Mouse (Mus musculus) heart, embryonic 10.5 days (tissue): ENCODE measurements around the gene Arap2. TPM values are rescaled to one million over a fixed set of nuclear protein-coding genes. Genes with fewer than 3 reads are reported as not detected.
A peak's percentile ranks its signal among the peaks of the same experiment; 100 is the strongest.
"Not testable (repeated sequence)": the region's sequence is repeated elsewhere in the genome, so short reads cannot be mapped to it uniquely, and the experiment has no call there.

Experiments used
- DNase-seq: peaks from one replicate; pipeline ENCODE4 v3.0.0-alpha.2; 2017; ENCODE audit warnings: low spot score
- H3K27ac ChIP-seq: fragments of 300-500 bp; sonication (generic); 2 replicates; pipeline ENCODE4 v1.5.1; 2016; ENCODE audit warnings: mild to moderate bottlenecking
- H3K27me3 ChIP-seq: fragments of 300-500 bp; sonication (generic); 2 replicates; pipeline ENCODE4 v1.6.1; 2016; ENCODE audit warnings: mild to moderate bottlenecking; ENCODE audit not compliant: poor library complexity, insufficient read depth, severe bottlenecking
- H3K36me3 ChIP-seq: fragments of 300-500 bp; sonication (generic); 2 replicates; pipeline ENCODE4 v1.6.1; 2016; ENCODE audit warnings: mild to moderate bottlenecking, moderate library complexity
- H3K4me1 ChIP-seq: fragments of 300-500 bp; sonication (generic); 2 replicates; pipeline ENCODE4 v1.6.1; 2016; ENCODE audit warnings: mild to moderate bottlenecking
- H3K4me3 ChIP-seq: fragments of 300-500 bp; sonication (generic); 2 replicates; pipeline ENCODE4 v1.5.1; 2016; ENCODE audit warnings: mild to moderate bottlenecking, moderate library complexity
- H3K9me3 ChIP-seq: fragments of 300-500 bp; sonication (generic); 2 replicates; pipeline ENCODE4 v1.6.1; 2016; ENCODE audit warnings: mild to moderate bottlenecking, moderate library complexity
- WGBS: fragments of 180-500 bp; shearing (Covaris S2); methylation state at CpG from one replicate; pipeline ENCODE4 v1.1.7; 2016; 5-methylcytosine and 5-hydroxymethylcytosine counted together
- polyA plus RNA-seq: library from polyadenylated mRNA; unstranded; fragments of >200 nt; fragmentation: Nextera tagmentation; extraction: Ambion mirVana; gene quantifications from 2 replicates; pipeline ENCODE4 v1.2.1, GENCODE M21; 2016

Arap2 gene
- polyA plus RNA-seq, 1 experiment from 2014 or later = 2.9 TPM

DNA sequence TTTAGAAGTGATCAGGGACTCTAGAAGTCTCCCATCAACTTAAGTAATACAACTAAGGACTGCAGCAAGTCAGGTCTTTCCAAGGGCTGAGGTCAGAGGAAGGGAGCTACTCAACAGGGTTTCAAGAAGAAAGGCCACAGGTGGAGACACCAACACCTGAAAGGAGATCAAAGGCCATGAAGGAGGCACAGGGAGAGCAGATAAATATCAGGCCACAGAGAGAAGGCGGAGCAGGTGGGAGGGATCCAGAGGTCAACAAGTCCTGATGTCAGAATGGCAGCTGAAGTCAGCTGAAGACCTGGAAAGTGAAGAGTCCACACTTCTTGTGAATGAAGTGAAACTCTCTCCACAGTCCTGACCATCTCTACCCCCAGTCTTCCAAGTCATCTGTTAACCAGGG, 2.9 kb downstream of the Arap2 start:
- H3K36me3 ChIP-seq = no peaks in the 10 kb centered on the region
- no peaks in the 10 kb centered on the region for H3K9me3 ChIP-seq
- H3K27ac ChIP-seq = peak overlapping the region; percentile 13; the same call in 1 of the 2 replicates
- 0 out of 2 replicates have a peak, but pooled peaks cover 3% of the 10 kb centered on the region for H3K27me3 ChIP-seq
- DNase-seq = no peak
- peaks cover 17% of the 10 kb centered on the region for H3K4me1 ChIP-seq
- H3K4me3 ChIP-seq = no peak overlapping the region
- 32% methylated on average over 1 of the region's 1 CpGs for WGBS

DNA sequence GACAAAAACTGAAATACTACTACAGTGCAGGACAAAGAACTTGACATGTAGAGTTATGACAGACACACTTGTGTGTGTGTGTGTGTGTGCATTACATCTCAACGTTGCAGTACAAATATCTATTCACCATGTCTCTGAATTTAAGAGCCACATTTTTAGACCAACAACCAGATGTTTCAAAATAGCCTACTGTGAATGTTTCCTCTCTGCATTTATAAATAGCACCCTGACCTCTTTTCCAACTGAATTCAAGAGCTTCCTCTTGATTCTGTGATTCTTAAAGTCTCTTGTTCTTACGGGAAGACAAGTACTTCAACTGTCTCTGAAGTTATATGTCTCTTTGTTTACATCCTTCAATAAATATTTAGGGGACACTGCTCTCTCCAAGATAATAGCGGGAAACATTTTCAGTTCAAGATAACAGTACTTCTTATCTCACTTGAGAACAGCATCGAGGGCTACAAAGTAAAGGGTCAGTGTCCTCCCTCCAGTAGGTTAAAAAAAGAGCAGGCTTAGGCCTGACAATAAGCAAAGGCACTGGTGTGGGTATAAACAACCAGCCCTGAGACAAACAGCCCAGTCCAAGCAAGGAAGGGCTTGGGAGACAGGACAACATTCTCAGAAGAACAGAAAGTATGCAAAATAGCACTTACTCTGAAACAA, 3.5 kb downstream of the Arap2 start:
- DNase-seq = no peak
- WGBS = 13% methylated on average over 4 of the region's 4 CpGs
- H3K4me1 ChIP-seq = peaks cover 17% of the 10 kb centered on the region
- no peak overlapping the region for H3K4me3 ChIP-seq
- peak overlapping the region; percentile 13; the same call in 1 of the 2 replicates for H3K27ac ChIP-seq
- no peaks in the 10 kb centered on the region for H3K9me3 ChIP-seq
- 0 out of 2 replicates have a peak, but pooled peaks cover 3% of the 10 kb centered on the region for H3K27me3 ChIP-seq
- no peaks in the 10 kb centered on the region for H3K36me3 ChIP-seq

DNA sequence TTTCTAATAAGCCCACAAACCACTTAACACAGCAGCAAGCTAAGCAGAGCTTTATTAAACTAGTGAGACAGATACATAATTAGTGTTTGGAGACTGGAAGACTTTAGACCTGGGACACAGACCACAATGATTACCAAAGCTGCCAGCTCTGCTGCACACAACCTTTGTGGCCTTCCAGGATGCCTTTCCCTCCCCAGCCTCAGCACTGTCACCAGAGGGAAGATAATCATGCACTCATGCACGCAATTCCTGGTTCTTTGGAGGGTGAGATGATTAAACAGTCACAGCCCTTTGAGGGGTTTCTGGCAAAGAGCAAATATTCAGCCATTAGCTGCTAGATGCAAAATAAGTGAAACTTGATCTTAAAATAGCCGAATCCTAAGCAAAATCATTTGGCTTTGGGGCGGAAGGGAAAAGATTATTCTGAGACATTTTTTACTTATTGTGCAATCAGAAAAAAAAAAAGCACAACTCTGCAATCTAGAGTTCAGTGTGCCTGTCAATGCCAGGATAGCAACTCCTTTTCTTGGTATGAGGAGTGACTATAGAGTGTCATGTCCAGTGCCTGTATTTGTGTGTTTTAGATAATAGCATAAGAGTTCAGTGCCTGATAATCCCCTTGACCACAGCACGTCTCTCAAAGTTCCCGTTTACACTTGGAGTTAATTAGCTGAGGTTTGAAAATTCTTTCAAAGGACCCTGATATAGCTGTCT, 5.0 kb downstream of the Arap2 start:
- Histone ChIP-seq H3K4me3 (no peak overlapping the region), H3K27ac (0 out of 2 replicates have a peak overlapping the region, but pooled peaks have one; percentile 32), H3K9me3 (no peaks in the 10 kb centered on the region), H3K27me3 (no peaks in the 10 kb centered on the region), H3K4me1 (peaks cover 17% of the 10 kb centered on the region), H3K36me3 (no peaks in the 10 kb centered on the region)
- 37% methylated on average over 5 of the region's 5 CpGs for WGBS
- no peak for DNase-seq

DNA sequence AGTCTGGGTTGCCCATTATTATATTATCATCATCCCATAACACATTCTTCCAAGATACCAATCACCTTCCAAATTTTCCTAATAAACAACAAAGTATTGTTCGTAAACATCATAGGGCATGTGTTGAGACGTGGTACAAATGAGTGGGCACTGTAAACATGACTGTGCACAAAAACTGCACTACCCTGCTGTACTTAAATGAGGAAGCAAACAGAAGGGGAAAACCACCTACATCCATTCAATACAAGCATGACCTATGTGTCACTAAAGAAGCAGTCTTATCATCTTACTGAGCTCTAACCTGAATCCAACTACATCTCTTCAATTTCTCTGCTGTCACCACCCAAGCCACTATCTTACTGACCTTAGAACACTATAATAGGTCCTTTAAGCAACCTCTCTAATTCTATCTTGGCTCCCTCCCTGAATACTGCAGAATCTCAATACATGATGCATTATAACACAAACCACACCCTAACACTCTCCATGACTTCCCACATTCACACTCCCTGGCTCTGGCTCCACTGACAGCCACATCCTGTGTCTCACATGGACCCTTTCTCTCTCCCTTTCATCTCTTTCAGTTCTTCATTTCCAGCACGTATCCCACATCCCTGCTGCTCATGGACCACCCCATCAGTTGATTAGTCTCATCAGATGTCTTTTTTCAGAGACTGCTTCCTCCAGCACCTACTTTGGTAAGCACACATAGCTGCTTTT, 10.0 kb downstream of the Arap2 start:
- no peak overlapping the region for H3K4me3 ChIP-seq
- H3K27ac ChIP-seq = no peak overlapping the region
- H3K9me3 ChIP-seq = no peaks in the 10 kb centered on the region
- DNase-seq = no peak
- H3K36me3 ChIP-seq = no peaks in the 10 kb centered on the region
- no peaks in the 10 kb centered on the region for H3K27me3 ChIP-seq
- peaks cover 4% of the 10 kb centered on the region for H3K4me1 ChIP-seq
- 77% methylated on average over 3 of the region's 3 CpGs for WGBS

DNA sequence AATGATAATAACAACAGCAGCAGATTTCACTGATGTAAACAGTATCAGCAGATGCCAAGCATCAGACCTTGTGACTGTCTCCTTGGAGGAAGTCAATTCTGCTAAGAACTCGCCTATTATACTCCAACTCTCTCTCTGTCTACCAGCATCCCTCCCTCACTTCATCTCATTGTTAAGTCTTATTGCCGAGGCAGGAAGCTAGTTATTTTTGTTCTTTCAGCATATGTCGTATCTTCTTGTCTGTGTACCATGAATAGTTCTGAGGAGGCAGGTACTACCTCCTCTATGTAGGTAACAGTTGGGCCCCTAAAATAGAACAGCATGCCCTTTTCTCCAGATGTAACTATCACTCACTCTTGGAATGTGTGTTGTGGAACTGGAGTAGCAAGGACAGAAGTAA, 13.0 kb downstream of the Arap2 start:
- H3K27ac ChIP-seq = no peak overlapping the region
- no peaks in the 10 kb centered on the region for H3K9me3 ChIP-seq
- WGBS = 57% methylated on average over 3 of the region's 3 CpGs
- no peaks in the 10 kb centered on the region for H3K36me3 ChIP-seq
- DNase-seq = no peak
- H3K4me1 ChIP-seq = no peaks in the 10 kb centered on the region
- no peak overlapping the region for H3K4me3 ChIP-seq
- no peaks in the 10 kb centered on the region for H3K27me3 ChIP-seq

DNA sequence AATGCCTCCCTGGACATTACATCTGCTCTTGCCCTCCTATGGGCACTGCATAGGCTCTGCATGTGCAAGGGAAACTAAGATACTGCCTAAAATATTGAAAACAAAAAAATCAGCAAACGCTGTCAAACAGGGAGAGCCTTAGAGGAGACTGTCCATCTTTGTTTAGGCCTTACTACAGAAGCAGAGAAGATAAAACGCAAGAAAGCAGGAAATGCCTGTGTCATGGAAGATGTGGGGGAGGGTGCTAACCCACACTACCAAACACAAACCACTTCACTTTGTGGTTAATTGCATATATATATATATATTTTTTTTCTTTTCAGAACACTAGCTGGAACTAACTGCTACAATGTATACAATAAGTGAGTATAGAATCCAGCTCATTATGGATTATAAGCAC, 14.3 kb downstream of the Arap2 start:
- H3K4me1 ChIP-seq = no peaks in the 10 kb centered on the region
- 42% methylated on average over 2 of the region's 2 CpGs for WGBS

DNA sequence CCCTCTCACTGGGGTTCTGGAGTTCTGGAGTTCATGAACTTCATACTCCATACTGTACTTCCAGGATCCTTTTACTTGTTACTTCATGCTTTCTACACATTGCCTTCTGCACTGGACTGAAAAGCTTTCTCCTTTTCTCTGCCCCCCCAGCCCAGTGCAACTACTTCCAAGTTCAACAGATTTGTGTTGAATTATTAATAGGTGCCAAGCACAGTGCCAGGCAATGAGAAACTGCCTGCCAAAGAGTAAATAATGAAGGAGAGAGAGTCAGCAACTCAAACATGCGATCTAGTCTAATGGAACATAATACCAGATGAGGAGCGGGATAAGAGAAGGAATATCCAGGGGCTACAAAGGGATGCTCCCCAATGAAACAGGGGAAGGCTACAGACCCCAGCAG, 17.8 kb downstream of the Arap2 start:
- Histone ChIP-seq H3K9me3 (no peaks in the 10 kb centered on the region), H3K27ac (no peak overlapping the region)
- WGBS = 92% methylated on average over 2 of the region's 2 CpGs

More for the DNA sequence above, 14.3 kb downstream of the Arap2 start:
- Histone ChIP-seq H3K36me3 (no peaks in the 10 kb centered on the region), H3K4me3 (no peak overlapping the region), H3K27me3 (no peaks in the 10 kb centered on the region), H3K27ac (no peak overlapping the region), H3K9me3 (no peaks in the 10 kb centered on the region)
- DNase-seq = no peak

DNA sequence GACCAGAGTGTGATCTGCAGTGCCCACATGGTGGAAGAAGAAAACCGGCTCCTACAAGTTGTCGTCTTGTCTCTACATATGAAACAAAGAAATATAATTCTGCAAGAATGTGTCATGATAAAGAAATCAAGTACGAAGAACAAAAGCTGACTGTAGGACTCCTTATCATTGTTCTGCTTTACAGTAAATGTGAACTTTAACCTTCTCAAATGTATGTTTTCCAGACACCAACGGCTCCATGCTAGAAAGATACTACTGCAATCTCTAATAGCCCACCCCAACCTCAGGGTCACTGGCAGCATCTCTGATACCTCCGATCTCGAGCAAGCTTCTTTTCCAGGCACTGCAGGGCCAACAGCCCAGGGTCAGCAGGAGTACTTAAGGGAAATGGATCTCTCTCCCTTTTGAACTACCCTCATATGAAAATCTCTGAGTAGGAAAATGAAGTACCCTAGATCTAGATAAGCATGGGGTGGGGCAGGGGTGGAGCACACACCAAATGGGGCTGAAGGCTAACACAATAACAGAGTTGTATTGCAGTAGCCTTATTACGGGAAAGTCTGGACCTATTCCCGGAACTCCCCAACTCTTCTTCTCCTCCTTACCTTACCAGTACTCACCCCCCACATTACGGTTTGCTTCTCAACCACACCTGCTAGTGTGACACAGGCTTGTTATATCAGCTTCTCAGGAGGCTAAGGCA, 22.6 kb downstream of the Arap2 start:
- H3K27ac ChIP-seq = no peak overlapping the region
- DNase-seq = no peak
- 71% methylated on average over 9 of the region's 9 CpGs for WGBS
- H3K4me3 ChIP-seq = no peak overlapping the region
- H3K9me3 ChIP-seq = no peaks in the 10 kb centered on the region
- H3K4me1 ChIP-seq = no peaks in the 10 kb centered on the region
- H3K36me3 ChIP-seq = no peaks in the 10 kb centered on the region
- H3K27me3 ChIP-seq = no peaks in the 10 kb centered on the region

More for the DNA sequence above, 17.8 kb downstream of the Arap2 start:
- H3K27me3 ChIP-seq = no peaks in the 10 kb centered on the region
- no peaks in the 10 kb centered on the region for H3K4me1 ChIP-seq
- no peak for DNase-seq
- H3K36me3 ChIP-seq = no peaks in the 10 kb centered on the region
- H3K4me3 ChIP-seq = no peak overlapping the region

DNA sequence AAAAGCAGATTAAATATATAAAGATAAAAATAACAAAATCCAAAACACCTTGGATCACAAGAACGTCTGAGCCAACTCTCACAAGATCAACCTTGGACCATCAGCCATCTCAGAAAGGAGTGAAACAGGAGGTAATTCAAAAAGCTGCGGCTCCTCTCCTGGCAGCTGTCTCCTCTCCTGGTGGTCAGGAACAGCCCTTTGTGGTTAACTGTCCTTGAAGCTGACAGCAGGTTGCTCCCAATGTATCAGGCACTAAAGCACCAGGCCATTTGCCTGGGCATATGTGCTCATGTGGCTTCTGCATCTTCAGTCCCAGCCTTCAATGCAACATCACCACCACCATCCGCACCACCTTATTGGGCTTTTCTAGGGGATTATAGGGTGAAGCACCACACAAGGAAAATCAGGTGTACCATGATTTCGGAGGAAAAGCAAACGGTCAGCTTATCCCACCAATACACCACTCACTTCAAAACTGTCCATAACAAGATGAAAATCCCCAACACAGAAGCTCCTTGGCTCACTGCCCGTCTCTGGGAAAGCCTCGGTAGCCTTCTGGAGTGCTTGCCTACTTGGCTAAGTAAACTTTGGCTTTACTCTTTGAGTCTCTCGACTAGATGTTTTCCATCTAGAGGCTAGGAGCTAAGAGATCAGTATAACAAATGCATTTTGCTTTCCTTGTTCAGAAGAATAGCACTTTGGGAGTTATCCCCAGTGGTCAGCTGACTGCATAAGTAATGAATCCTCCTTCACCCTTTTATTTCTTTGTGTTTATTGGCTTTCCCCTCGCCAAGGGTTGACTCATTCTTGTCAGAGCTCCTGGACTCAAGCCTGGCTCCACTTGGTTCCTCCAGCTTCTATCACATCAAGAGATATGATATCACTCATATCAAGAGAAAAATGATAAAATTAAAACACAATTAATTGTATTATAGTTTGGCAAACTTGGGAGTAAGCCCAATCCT, 26.2 kb downstream of the Arap2 start:
- Histone ChIP-seq H3K4me1 (no peaks in the 10 kb centered on the region), H3K36me3 (no peaks in the 10 kb centered on the region), H3K4me3 (no peak overlapping the region), H3K27me3 (no peaks in the 10 kb centered on the region), H3K9me3 (no peaks in the 10 kb centered on the region), H3K27ac (no peak overlapping the region)
- 82% methylated on average over 9 of the region's 9 CpGs for WGBS
- no peak for DNase-seq

DNA sequence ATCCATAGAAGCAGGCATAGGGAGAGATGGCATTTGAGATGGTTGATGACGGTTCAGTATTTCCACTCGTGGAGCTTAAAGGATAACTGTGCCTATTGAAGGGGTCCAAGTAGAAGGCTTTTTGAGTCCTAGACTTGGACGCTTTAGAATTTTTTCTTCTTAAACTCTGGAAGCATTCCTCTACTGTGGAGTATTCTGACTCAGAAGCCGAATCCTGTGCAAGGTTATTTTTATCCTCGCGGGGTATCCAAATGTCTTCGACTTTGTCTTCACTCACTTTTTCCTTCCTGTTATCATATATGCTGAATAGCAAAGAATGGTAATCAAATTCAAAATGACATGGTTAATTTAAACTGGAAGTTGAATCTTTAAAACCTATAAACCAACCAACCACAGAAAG, 35.4 kb downstream of the Arap2 start:
- DNase-seq, H3K36me3 ChIP-seq, H3K9me3 ChIP-seq, H3K27ac ChIP-seq, H3K4me1 ChIP-seq, H3K27me3 ChIP-seq, H3K4me3 ChIP-seq: not testable (repeated sequence)
- 86% methylated on average over 7 of the region's 7 CpGs for WGBS

DNA sequence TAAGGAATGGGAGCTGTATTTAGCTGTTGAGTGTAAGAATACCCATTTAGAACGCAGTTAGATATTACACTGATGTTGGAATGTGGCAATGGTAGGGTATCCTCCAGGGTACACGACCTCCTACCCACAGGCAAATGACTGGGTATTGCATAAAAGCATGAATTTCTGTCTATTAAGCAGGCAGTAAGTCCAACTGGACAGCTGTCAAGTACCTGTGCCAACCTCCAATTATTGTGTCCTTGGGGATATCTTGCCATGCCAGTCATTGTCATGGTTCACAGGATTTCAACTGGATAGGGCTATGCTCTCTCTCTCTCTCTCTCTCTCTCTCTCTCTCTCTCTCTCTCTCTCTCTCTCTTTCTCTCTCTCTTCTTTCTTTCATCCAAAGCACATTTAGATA, 40.4 kb downstream of the Arap2 start:
- DNase-seq = no peak
- no peaks in the 10 kb centered on the region for H3K36me3 ChIP-seq
- H3K9me3 ChIP-seq = no peaks in the 10 kb centered on the region
- H3K4me3 ChIP-seq = no peak overlapping the region
- H3K4me1 ChIP-seq = no peaks in the 10 kb centered on the region
- H3K27me3 ChIP-seq = no peaks in the 10 kb centered on the region
- no peak overlapping the region for H3K27ac ChIP-seq
- WGBS = 78% methylated on average over 2 of the region's 2 CpGs
